Mouse (Mus musculus) adrenal gland, adult (tissue): Measurements from ENCODE around the gene Odf4.
"Not testable (repeated sequence)": the region's sequence is repeated elsewhere in the genome, so short reads cannot be mapped to it uniquely, and the experiment has no call there.

Experiments used
- DNase-seq, 2 experiments: peaks; one replicate each; pipeline ENCODE4 v3.0.0; 2022 to 2023; ENCODE audit warnings: low spot score in 1 of 2; ENCODE audit not compliant: inconsistent age in 2 of 2

The Odf4 gene

GRCm38 (mm10) chr11:68926981-68927380 is at the start of gene Odf4:
Odf4 (minus strand) TSS chr11:68927081.
- DNase-seq = no peak

DNA sequence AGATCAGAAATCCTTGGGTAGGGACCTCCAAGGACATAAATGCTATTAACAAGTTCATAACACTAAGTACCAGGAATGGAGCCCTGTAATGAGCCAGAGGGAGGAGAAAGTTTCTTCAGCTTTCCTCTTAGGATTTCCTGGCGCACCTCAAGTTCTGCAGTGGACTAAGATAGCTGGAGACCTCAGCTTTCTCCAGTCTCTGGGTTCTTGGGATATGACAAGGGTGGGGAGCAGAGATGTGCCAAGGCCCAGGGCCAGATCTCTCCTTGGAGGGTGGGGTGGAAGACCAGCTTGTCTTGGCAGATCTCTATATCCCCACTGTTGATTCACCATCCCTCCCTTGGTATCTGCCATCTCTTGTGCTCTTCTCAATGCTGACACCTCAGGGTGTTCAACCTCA is 48.7 kb upstream of the Odf4 start:
- DNase-seq = no peak

DNA sequence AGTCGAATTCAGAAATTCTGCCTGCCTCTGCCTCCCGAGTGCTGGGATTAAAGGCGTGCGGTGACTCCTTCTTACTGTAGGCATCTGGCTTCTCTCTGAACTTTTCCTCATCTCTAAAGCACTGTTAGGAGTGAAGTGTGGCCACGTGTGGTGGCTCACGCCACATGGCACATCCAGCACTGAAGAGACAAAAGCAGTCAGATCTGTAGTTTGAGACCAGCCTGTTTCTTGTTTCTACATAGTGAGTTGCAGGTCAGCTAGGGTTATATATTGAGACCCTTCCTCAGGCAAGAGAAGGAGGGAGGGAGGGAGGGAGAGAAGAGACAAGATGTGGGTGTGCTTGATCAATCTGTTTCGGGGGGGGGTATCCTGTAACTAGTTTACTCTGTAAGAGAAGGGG is 48.2 kb upstream of the Odf4 start, which contains the start of gene Rangrf:
Gene Rangrf (minus strand): TSS at position 101 of the 400 bp plus-strand sequence.
- no peak for DNase-seq

DNA sequence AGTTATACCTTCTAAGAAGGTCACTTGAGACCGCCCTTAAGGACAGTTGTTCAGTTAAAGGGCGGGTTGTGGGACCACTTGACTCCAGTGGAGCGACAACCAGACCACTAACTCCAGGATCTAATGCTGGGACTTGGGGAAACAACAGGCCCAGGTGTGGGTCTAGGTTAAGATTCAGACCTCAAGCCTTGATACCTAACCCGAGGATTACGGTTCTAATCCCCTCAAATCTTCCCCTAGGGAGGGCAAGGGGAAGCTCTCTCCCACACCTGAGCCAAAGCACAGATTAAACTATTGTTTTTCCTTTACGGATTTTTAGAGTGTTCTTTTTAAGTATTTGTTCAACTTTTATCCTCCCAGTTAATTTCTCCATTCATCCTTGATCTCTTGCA is 47.2 kb upstream of the Odf4 start:
- no peak for DNase-seq

DNA sequence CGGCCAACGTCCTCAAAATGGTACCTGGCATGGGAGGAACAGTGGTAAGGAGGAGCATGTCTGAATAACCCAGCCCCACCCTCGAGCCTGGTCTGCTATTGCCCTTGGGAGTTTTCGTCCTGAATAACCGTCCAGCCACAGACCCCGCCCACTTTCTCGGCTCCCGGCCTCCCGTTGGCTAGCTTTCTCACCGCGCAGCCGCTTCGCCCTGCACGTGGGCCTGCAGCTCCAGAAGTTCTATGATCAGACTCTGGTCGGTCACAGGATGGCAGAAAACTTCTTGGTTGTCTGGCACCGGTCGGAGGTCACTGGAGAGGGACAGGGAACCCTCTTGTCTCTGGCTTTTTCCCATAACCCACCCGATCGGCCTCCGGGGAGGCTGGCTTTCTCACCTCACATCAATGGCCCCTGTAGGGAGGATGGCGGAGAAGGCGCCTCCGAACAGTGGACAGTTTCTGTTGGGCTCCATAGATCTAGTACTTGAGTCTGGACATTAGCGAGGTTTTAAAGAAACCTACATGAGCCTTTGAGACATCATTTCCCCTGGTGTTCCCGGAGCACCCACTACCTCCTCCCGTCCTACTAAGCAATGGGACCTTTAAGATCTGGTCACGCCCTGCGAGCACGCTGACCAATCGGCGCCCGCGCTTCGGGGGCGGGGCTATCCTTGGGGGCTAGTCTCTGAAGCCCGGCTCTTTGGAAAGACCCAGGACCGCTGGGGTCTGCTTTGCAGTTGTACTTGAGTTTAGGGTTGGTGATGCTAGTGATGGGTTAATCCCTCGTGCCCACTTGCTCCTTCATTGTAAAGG is 46.6 kb upstream of the Odf4 start:
- peak; percentile 91 to 96 for DNase-seq

DNA sequence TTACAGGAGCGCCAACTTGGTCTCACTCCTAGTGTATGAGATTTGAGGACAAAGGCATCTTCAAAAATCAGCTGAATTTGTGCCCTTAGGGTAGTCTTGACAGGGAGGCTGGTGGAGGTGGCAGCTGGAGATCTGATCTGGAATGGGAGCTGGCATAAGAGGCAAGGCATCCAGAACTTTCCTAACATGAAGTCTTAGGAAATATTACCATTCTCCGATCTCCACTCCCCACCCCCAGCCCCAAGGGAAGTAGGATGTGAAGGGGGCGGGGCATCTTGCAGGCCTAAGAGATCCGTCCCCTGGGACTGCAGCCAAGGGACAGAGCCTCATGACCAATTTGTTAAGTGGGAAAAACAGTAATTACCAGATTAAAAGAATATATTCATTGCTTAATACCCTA is 43.4 kb upstream of the Odf4 start:
- peak in 1 of 2 experiments; percentile 69 for DNase-seq

- no peak for DNase-seq
These were observed 41.9 kb upstream of the Odf4 start for GRCm38 (mm10) chr11:68968752-68969151.

- peak; percentile 94 to 97 for DNase-seq
These were observed 40.7 kb upstream of the Odf4 start, which contains the start of gene Slc25a35 for GRCm38 (mm10) chr11:68967337-68968282. Slc25a35 (plus strand) TSS chr11:68968131.

GRCm38 (mm10) chr11:68966554-68966953 is 39.7 kb upstream of the Odf4 start:
- no peak for DNase-seq

DNA sequence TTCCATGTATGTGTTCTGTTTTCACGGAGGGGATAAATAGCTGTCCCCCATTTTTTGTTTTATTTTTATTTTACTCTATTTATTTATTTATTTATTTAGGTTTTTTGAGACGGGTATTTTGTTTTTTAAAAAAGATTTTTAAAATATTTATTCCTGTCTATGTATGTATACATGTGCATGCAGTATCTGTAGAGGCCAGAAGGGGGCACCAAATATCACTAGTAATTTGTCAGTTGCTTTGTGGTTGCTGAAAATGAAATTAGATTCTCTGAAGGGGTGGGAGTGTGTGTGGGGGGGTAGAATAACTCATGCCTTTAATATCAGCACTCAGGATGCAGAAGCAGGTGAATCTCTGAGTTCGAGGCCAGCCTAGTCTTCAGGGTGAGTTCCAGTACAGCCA is 39.0 kb upstream of the Odf4 start:
- peak; percentile 37 to 85 for DNase-seq

DNA sequence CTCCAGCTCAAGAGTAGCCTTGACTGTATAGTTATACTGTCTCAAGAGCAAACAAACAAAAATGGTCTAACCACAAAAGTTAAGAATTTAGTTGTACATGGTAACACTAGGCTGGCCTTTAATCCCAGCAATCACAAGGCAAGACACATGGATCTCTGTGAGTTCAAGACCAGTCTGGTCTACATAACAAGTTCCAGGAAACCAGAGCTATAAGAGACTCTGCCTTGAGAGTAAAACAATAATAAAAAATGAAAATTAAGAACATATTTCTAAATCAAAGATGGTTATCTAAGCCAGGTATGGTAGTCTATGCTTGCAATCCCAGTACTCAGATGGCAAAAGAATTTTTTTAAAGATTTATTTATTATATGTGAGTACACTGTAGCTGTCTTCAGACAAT is 38.2 kb upstream of the Odf4 start:
- DNase-seq = no peak

DNA sequence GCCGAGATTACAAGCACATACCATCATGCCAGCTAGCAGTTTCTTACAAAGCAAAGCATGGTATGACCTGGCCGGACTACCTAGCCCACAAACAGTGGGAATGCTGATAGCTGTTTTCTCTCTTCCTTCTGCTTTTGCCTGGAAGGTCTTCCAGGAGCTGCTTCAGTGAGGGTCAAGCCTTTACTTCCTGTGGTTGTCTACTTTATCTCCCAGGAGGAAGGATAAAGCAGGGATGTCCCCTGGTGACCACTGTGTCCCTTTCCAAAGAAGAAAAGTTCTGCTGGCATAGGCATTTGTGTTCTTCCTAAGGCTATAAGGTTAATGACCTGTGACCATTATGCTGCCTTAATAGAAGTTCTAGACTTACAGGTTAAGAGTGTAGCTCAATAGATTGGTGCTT is 36.5 kb upstream of the Odf4 start:
- DNase-seq = no peak

- DNase-seq = not testable (repeated sequence)
These were observed 35.3 kb upstream of the Odf4 start for GRCm38 (mm10) chr11:68962159-68962558.

- DNase-seq = no peak
These were observed 34.7 kb upstream of the Odf4 start for GRCm38 (mm10) chr11:68961596-68961995.

GRCm38 (mm10) chr11:68957971-68958370 is 31.1 kb upstream of the Odf4 start:
- DNase-seq = no peak

GRCm38 (mm10) chr11:68957308-68957707 is 30.4 kb upstream of the Odf4 start, which contains the start of gene Arhgef15:
Arhgef15 (minus strand) TSS chr11:68957480.
- no peak for DNase-seq

GRCm38 (mm10) chr11:68956697-68957096 is 29.8 kb upstream of the Odf4 start:
- peak in 1 of 2 experiments; percentile 60 for DNase-seq

- peak in 1 of 2 experiments; percentile 64 for DNase-seq
These were observed 29.2 kb upstream of the Odf4 start for GRCm38 (mm10) chr11:68956107-68956506.

GRCm38 (mm10) chr11:68955473-68955872 is 28.6 kb upstream of the Odf4 start:
- no peak for DNase-seq

GRCm38 (mm10) chr11:68954408-68954807 is 27.5 kb upstream of the Odf4 start:
- DNase-seq = peak in 1 of 2 experiments; percentile 45

- no peak for DNase-seq
These were observed 27.0 kb upstream of the Odf4 start for GRCm38 (mm10) chr11:68953903-68954302.
